Mouse (Mus musculus) midbrain, embryonic 12.5 days (tissue): ENCODE data around the gene Ndufv1. TPM values are rescaled to one million over a fixed set of nuclear protein-coding genes. Genes with fewer than 3 reads are reported as not detected.
"Not testable (repeated sequence)": the region's sequence is repeated elsewhere in the genome, so short reads cannot be mapped to it uniquely, and the experiment has no call there.

Source experiments
- ATAC-seq: fragments of 200-750 bp; cut with Nextera tagmentation; 2 replicates; pipeline ENCODE4 v1.8.0; 2017; ENCODE audit warnings: low read depth, moderate TSS enrichment, moderate library complexity; ENCODE audit not compliant: low FRiP score
- H3K27ac ChIP-seq: fragments of 300-500 bp; sonication (generic); replicated peaks from 2 replicates; pipeline ENCODE4 v1.5.1; 2016; ENCODE audit warnings: mild to moderate bottlenecking
- H3K27me3 ChIP-seq: fragments of 300-500 bp; sonication (generic); 2 replicates; pipeline ENCODE4 v1.6.1; 2016; ENCODE audit warnings: mild to moderate bottlenecking
- H3K36me3 ChIP-seq: fragments of 300-500 bp; sonication (generic); 2 replicates; pipeline ENCODE4 v1.6.1; 2016
- H3K4me1 ChIP-seq: fragments of 300-500 bp; sonication (generic); 2 replicates; pipeline ENCODE4 v1.6.1; 2016
- H3K4me2 ChIP-seq: fragments of 300-500 bp; sonication (generic); replicated peaks from 2 replicates; pipeline ENCODE4 v1.6.1; 2016; ENCODE audit warnings: mild to moderate bottlenecking, moderate library complexity
- H3K4me3 ChIP-seq: fragments of 300-500 bp; sonication (generic); 2 replicates; pipeline ENCODE4 v1.5.1; 2016; ENCODE audit warnings: mild to moderate bottlenecking
- H3K9ac ChIP-seq: fragments of 300-500 bp; sonication (generic); replicated peaks from 2 replicates; pipeline ENCODE4 v1.6.1; 2016; ENCODE audit warnings: mild to moderate bottlenecking, moderate library complexity
- H3K9me3 ChIP-seq: fragments of 300-500 bp; sonication (generic); 2 replicates; pipeline ENCODE4 v1.6.1; 2016; ENCODE audit warnings: mild to moderate bottlenecking
- WGBS: fragments of 180-500 bp; shearing (Covaris S2); methylation state at CpG from one replicate; pipeline ENCODE4 v1.1.7; 2016; 5-methylcytosine and 5-hydroxymethylcytosine counted together
- polyA plus RNA-seq: library from polyadenylated mRNA; unstranded; fragments of >200 nt; fragmentation: Nextera tagmentation; extraction: Ambion mirVana; gene quantifications from 2 replicates; pipeline ENCODE4 v1.2.1, GENCODE M21; 2016

Ndufv1 gene
- polyA plus RNA-seq = 181 and 188 TPM in 2 replicates

GRCm38 (mm10) chr19:4012432-4013022, at the start of gene Ndufv1:
Ndufv1 (minus strand) TSS chr19:4012806.
- H3K4me2 ChIP-seq = peak within 1 kb of the TSS; percentile 77
- H3K27me3 ChIP-seq = no peaks in the 10 kb centered on the region
- ATAC-seq = peak; percentile 100
- peaks cover 9% of the 10 kb centered on the region for H3K4me1 ChIP-seq
- H3K9ac ChIP-seq = peak within 1 kb of the TSS; percentile 65
- peaks cover 30% of the 10 kb centered on the region for H3K36me3 ChIP-seq
- under 1% methylated on average over 45 of the region's 45 CpGs for WGBS
- H3K4me3 ChIP-seq = peak within 1 kb of the TSS; percentile 75
- H3K27ac ChIP-seq = peak within 1 kb of the TSS; percentile 47; the same call in 1 of the 2 replicates
- H3K9me3 ChIP-seq = no peaks in the 10 kb centered on the region

- H3K27ac ChIP-seq = no peak overlapping the region
- H3K9ac ChIP-seq = no peak overlapping the region
- ATAC-seq = no peak
- no peaks in the 10 kb centered on the region for H3K9me3 ChIP-seq
- H3K4me1 ChIP-seq = no peaks in the 10 kb centered on the region
- 84% methylated on average over 6 of the region's 6 CpGs for WGBS
- H3K4me3 ChIP-seq = no peak overlapping the region
- no peak overlapping the region for H3K4me2 ChIP-seq
- H3K36me3 ChIP-seq = no peaks in the 10 kb centered on the region
- no peaks in the 10 kb centered on the region for H3K27me3 ChIP-seq
Measured at GRCm38 (mm10) chr19:4060899-4061465, 48.4 kb upstream of the Ndufv1 start.

- H3K4me2 ChIP-seq, H3K36me3 ChIP-seq, H3K27me3 ChIP-seq, H3K9ac ChIP-seq, H3K4me1 ChIP-seq, H3K27ac ChIP-seq, H3K4me3 ChIP-seq, H3K9me3 ChIP-seq, ATAC-seq: not testable (repeated sequence)
- 85% methylated on average over 8 of the region's 8 CpGs for WGBS
Measured at GRCm38 (mm10) chr19:4060044-4060898, 47.7 kb upstream of the Ndufv1 start.

GRCm38 (mm10) chr19:4059069-4059740, 46.6 kb upstream of the Ndufv1 start, which contains the start of gene Gstp3:
Gstp3 (minus strand) TSS chr19:4059569.
- WGBS = 85% methylated on average over 15 of the region's 15 CpGs
- no peak within 1 kb of the TSS for H3K27ac ChIP-seq

GRCm38 (mm10) chr19:4058581-4058980, 46.0 kb upstream of the Ndufv1 start:
- H3K4me3 ChIP-seq = no peak overlapping the region
- H3K9ac ChIP-seq = no peak overlapping the region
- H3K27me3 ChIP-seq = no peaks in the 10 kb centered on the region
- no peaks in the 10 kb centered on the region for H3K9me3 ChIP-seq
- no peak overlapping the region for H3K27ac ChIP-seq
- no peak for ATAC-seq
- 91% methylated on average over 5 of the region's 5 CpGs for WGBS
- no peaks in the 10 kb centered on the region for H3K4me1 ChIP-seq
- H3K4me2 ChIP-seq = no peak overlapping the region
- no peaks in the 10 kb centered on the region for H3K36me3 ChIP-seq

More at GRCm38 (mm10) chr19:4059069-4059740, 46.6 kb upstream of the Ndufv1 start, which contains the start of gene Gstp3:
- H3K4me1 ChIP-seq = no peaks in the 10 kb centered on the region
- H3K9ac ChIP-seq = no peak within 1 kb of the TSS
- no peaks in the 10 kb centered on the region for H3K9me3 ChIP-seq
- no peaks in the 10 kb centered on the region for H3K36me3 ChIP-seq
- H3K4me2 ChIP-seq = no peak within 1 kb of the TSS
- no peaks in the 10 kb centered on the region for H3K27me3 ChIP-seq
- ATAC-seq = no peak
- no peak within 1 kb of the TSS for H3K4me3 ChIP-seq

- Histone ChIP-seq H3K4me2 (no peak overlapping the region), H3K27me3 (no peaks in the 10 kb centered on the region), H3K4me3 (no peak overlapping the region), H3K9ac (no peak overlapping the region), H3K27ac (no peak overlapping the region), H3K4me1 (no peaks in the 10 kb centered on the region), H3K9me3 (no peaks in the 10 kb centered on the region), H3K36me3 (no peaks in the 10 kb centered on the region)
- no peak for ATAC-seq
- WGBS = 93% methylated on average over 7 of the region's 7 CpGs
Measured at GRCm38 (mm10) chr19:4057962-4058361, 45.4 kb upstream of the Ndufv1 start.

GRCm38 (mm10) chr19:4057389-4057788, 44.8 kb upstream of the Ndufv1 start:
- no peaks in the 10 kb centered on the region for H3K4me1 ChIP-seq
- no peak overlapping the region for H3K9ac ChIP-seq
- WGBS = 79% methylated on average over 13 of the region's 13 CpGs
- H3K27ac ChIP-seq = no peak overlapping the region
- no peaks in the 10 kb centered on the region for H3K9me3 ChIP-seq
- H3K27me3 ChIP-seq = no peaks in the 10 kb centered on the region
- ATAC-seq = no peak
- no peak overlapping the region for H3K4me3 ChIP-seq
- H3K4me2 ChIP-seq = no peak overlapping the region
- no peaks in the 10 kb centered on the region for H3K36me3 ChIP-seq

- no peak for ATAC-seq
- H3K9me3 ChIP-seq = no peaks in the 10 kb centered on the region
- H3K4me3 ChIP-seq = no peak overlapping the region
- H3K27me3 ChIP-seq = no peaks in the 10 kb centered on the region
- H3K27ac ChIP-seq = no peak overlapping the region
- no peak overlapping the region for H3K4me2 ChIP-seq
- no peak overlapping the region for H3K9ac ChIP-seq
- 41% methylated on average over 4 of the region's 4 CpGs for WGBS
- H3K36me3 ChIP-seq = no peaks in the 10 kb centered on the region
- no peaks in the 10 kb centered on the region for H3K4me1 ChIP-seq
Measured at GRCm38 (mm10) chr19:4056727-4057126, 44.1 kb upstream of the Ndufv1 start.

GRCm38 (mm10) chr19:4055947-4056693, 43.5 kb upstream of the Ndufv1 start:
- no peak overlapping the region for H3K4me2 ChIP-seq
- 67% methylated on average over 15 of the region's 15 CpGs for WGBS
- H3K4me1 ChIP-seq = no peaks in the 10 kb centered on the region
- H3K27ac ChIP-seq = no peak overlapping the region
- H3K4me3 ChIP-seq = no peak overlapping the region
- H3K36me3 ChIP-seq = no peaks in the 10 kb centered on the region
- ATAC-seq = no peak
- no peak overlapping the region for H3K9ac ChIP-seq
- no peaks in the 10 kb centered on the region for H3K9me3 ChIP-seq
- H3K27me3 ChIP-seq = no peaks in the 10 kb centered on the region

GRCm38 (mm10) chr19:4055216-4055946, 42.8 kb upstream of the Ndufv1 start:
- Histone ChIP-seq H3K36me3 (no peaks in the 10 kb centered on the region), H3K27ac (no peak overlapping the region), H3K4me2 (no peak overlapping the region), H3K27me3 (no peaks in the 10 kb centered on the region), H3K4me1 (no peaks in the 10 kb centered on the region), H3K9ac (no peak overlapping the region), H3K9me3 (no peaks in the 10 kb centered on the region), H3K4me3 (no peak overlapping the region)
- 73% methylated on average over 8 of the region's 8 CpGs for WGBS
- no peak for ATAC-seq

- no peaks in the 10 kb centered on the region for H3K4me1 ChIP-seq
- H3K4me2 ChIP-seq = no peak overlapping the region
- WGBS = 84% methylated on average over 5 of the region's 5 CpGs
- H3K36me3 ChIP-seq = no peaks in the 10 kb centered on the region
- H3K9ac ChIP-seq = no peak overlapping the region
- no peaks in the 10 kb centered on the region for H3K9me3 ChIP-seq
- H3K4me3 ChIP-seq = no peak overlapping the region
- no peak for ATAC-seq
- H3K27ac ChIP-seq = no peak overlapping the region
- no peaks in the 10 kb centered on the region for H3K27me3 ChIP-seq
Measured at GRCm38 (mm10) chr19:4054613-4055012, 42.0 kb upstream of the Ndufv1 start.
